Mouse (Mus musculus): Measurements from ENCODE around the gene Adgre4. TPM values are rescaled to one million over a fixed set of nuclear protein-coding genes. Genes with fewer than 3 reads are reported as not detected.
A peak's percentile ranks its signal among the peaks of the same experiment; 100 is the strongest.

Gene Adgre4
- polyA plus RNA-seq (2015; fragmentation: Nextera tagmentation; extraction: Ambion mirVana): 0.12 and 0.15 TPM in 2 replicates

- ATAC-seq (ENCODE audit: insufficient number of reproducible peaks, insufficient read depth, low FRiP score, low TSS enrichment, low read depth): no peak
- H3K4me2 ChIP-seq: no peak within 1 kb of the TSS
- H3K27ac ChIP-seq: no peak within 1 kb of the TSS
- H3K27me3 ChIP-seq: no peaks in the 10 kb centered on the region
- no peaks in the 10 kb centered on the region for H3K4me1 ChIP-seq
- no peak within 1 kb of the TSS for H3K4me3 ChIP-seq
- WGBS: 68% methylated on average over 2 of the region's 2 CpGs
- no peaks in the 10 kb centered on the region for H3K36me3 ChIP-seq
- H3K9ac ChIP-seq: no peak within 1 kb of the TSS
- no peaks in the 10 kb centered on the region for H3K9me3 ChIP-seq
Observed at GRCm38 (mm10) chr17:55749786-55750185, at the start of gene Adgre4. Gene Adgre4, plus strand, starts transcription at chr17:55749984.

GRCm38 (mm10) chr17:55702161-55702820, 47.5 kb upstream of the Adgre4 start:
- ATAC-seq (ENCODE audit: insufficient number of reproducible peaks, insufficient read depth, low FRiP score, low TSS enrichment, low read depth): no peak

GRCm38 (mm10) chr17:55702865-55703264, 46.9 kb upstream of the Adgre4 start:
- Histone ChIP-seq H3K9me3 (no peaks in the 10 kb centered on the region), H3K27me3 (no peaks in the 10 kb centered on the region), H3K4me1 (no peaks in the 10 kb centered on the region), H3K4me2 (no peak overlapping the region), H3K9ac (no peak overlapping the region), H3K36me3 (peaks cover 29% of the 10 kb centered on the region), H3K27ac (no peak overlapping the region), H3K4me3 (no peak overlapping the region)
- 78% methylated on average over 5 of the region's 5 CpGs for WGBS
- ATAC-seq (ENCODE audit: insufficient number of reproducible peaks, insufficient read depth, low FRiP score, low TSS enrichment, low read depth): no peak

More at GRCm38 (mm10) chr17:55702161-55702820, 47.5 kb upstream of the Adgre4 start:
- WGBS: 65% methylated on average over 3 of the region's 3 CpGs
- H3K4me3 ChIP-seq: no peak overlapping the region
- no peaks in the 10 kb centered on the region for H3K4me1 ChIP-seq
- no peak overlapping the region for H3K9ac ChIP-seq
- no peak overlapping the region for H3K4me2 ChIP-seq
- no peaks in the 10 kb centered on the region for H3K27me3 ChIP-seq
- H3K27ac ChIP-seq: no peak overlapping the region
- H3K36me3 ChIP-seq: peaks cover 34% of the 10 kb centered on the region
- no peaks in the 10 kb centered on the region for H3K9me3 ChIP-seq

GRCm38 (mm10) chr17:55711984-55712811, 37.6 kb upstream of the Adgre4 start, which contains the start of gene Pot1b:
Gene Pot1b, minus strand, starts transcription at chr17:55712628.
- under 1% methylated on average over 37 of the region's 37 CpGs for WGBS
- peak within 1 kb of the TSS; percentile 73 for H3K4me2 ChIP-seq
- H3K4me1 ChIP-seq: no peaks in the 10 kb centered on the region
- peak within 1 kb of the TSS; percentile 67 for H3K4me3 ChIP-seq
- peak within 1 kb of the TSS; percentile 76 for H3K9ac ChIP-seq
- H3K36me3 ChIP-seq: peaks cover 14% of the 10 kb centered on the region
- no peaks in the 10 kb centered on the region for H3K27me3 ChIP-seq
- H3K9me3 ChIP-seq: no peaks in the 10 kb centered on the region
- peak within 1 kb of the TSS; percentile 13; the same call in 1 of the 2 replicates for H3K27ac ChIP-seq
- ATAC-seq (ENCODE audit: insufficient number of reproducible peaks, insufficient read depth, low FRiP score, low TSS enrichment, low read depth): peak; percentile 94

- ATAC-seq (ENCODE audit: insufficient number of reproducible peaks, insufficient read depth, low FRiP score, low TSS enrichment, low read depth): no peak
- WGBS: 27% methylated on average over 1 of the region's 1 CpGs
- Histone ChIP-seq H3K27ac (no peak overlapping the region), H3K9me3 (no peaks in the 10 kb centered on the region), H3K27me3 (no peaks in the 10 kb centered on the region), H3K4me3 (no peak overlapping the region), H3K4me1 (no peaks in the 10 kb centered on the region), H3K9ac (no peak overlapping the region), H3K4me2 (no peak overlapping the region), H3K36me3 (no peaks in the 10 kb centered on the region)
Observed at GRCm38 (mm10) chr17:55721270-55721669, 28.5 kb upstream of the Adgre4 start.

GRCm38 (mm10) chr17:55722250-55722649, 27.5 kb upstream of the Adgre4 start:
- Histone ChIP-seq H3K27me3 (no peaks in the 10 kb centered on the region), H3K36me3 (no peaks in the 10 kb centered on the region), H3K4me2 (no peak overlapping the region), H3K9ac (no peak overlapping the region), H3K4me3 (no peak overlapping the region), H3K9me3 (no peaks in the 10 kb centered on the region), H3K4me1 (no peaks in the 10 kb centered on the region), H3K27ac (no peak overlapping the region)
- ATAC-seq (ENCODE audit: insufficient number of reproducible peaks, insufficient read depth, low FRiP score, low TSS enrichment, low read depth): no peak
- WGBS: 61% methylated on average over 2 of the region's 2 CpGs

GRCm38 (mm10) chr17:55726193-55726592, 23.6 kb upstream of the Adgre4 start:
- H3K4me1 ChIP-seq: no peaks in the 10 kb centered on the region
- ATAC-seq (ENCODE audit: insufficient number of reproducible peaks, insufficient read depth, low FRiP score, low TSS enrichment, low read depth): no peak
- WGBS: 56% methylated on average over 2 of the region's 2 CpGs

GRCm38 (mm10) chr17:55736675-55737074, 13.1 kb upstream of the Adgre4 start:
- Histone ChIP-seq H3K36me3 (no peaks in the 10 kb centered on the region), H3K4me2 (no peak overlapping the region), H3K9ac (no peak overlapping the region), H3K4me3 (no peak overlapping the region), H3K27ac (no peak overlapping the region), H3K9me3 (no peaks in the 10 kb centered on the region), H3K27me3 (no peaks in the 10 kb centered on the region), H3K4me1 (no peaks in the 10 kb centered on the region)
- no peak for ATAC-seq (ENCODE audit: insufficient number of reproducible peaks, insufficient read depth, low FRiP score, low TSS enrichment, low read depth)
- WGBS: 85% methylated on average over 1 of the region's 1 CpGs

More at GRCm38 (mm10) chr17:55726193-55726592, 23.6 kb upstream of the Adgre4 start:
- H3K9ac ChIP-seq: no peak overlapping the region
- H3K36me3 ChIP-seq: no peaks in the 10 kb centered on the region
- H3K27ac ChIP-seq: no peak overlapping the region
- H3K4me2 ChIP-seq: no peak overlapping the region
- H3K9me3 ChIP-seq: no peaks in the 10 kb centered on the region
- no peaks in the 10 kb centered on the region for H3K27me3 ChIP-seq
- H3K4me3 ChIP-seq: no peak overlapping the region

GRCm38 (mm10) chr17:55751170-55751569, 1.4 kb downstream of the Adgre4 start:
- no peak for ATAC-seq (ENCODE audit: insufficient number of reproducible peaks, insufficient read depth, low FRiP score, low TSS enrichment, low read depth)
- 75% methylated on average over 2 of the region's 2 CpGs for WGBS
- H3K4me2 ChIP-seq: no peak overlapping the region

GRCm38 (mm10) chr17:55813642-55814041, 63.9 kb downstream of the Adgre4 start:
- no peak for ATAC-seq (ENCODE audit: insufficient number of reproducible peaks, insufficient read depth, low FRiP score, low TSS enrichment, low read depth)
- H3K4me3 ChIP-seq: no peak overlapping the region
- no peaks in the 10 kb centered on the region for H3K9me3 ChIP-seq
- no peaks in the 10 kb centered on the region for H3K36me3 ChIP-seq
- no peaks in the 10 kb centered on the region for H3K4me1 ChIP-seq
- H3K4me2 ChIP-seq: no peak overlapping the region
- no peak overlapping the region for H3K27ac ChIP-seq
- H3K9ac ChIP-seq: no peak overlapping the region
- H3K27me3 ChIP-seq: no peaks in the 10 kb centered on the region

More at GRCm38 (mm10) chr17:55751170-55751569, 1.4 kb downstream of the Adgre4 start:
- Histone ChIP-seq H3K4me3 (no peak overlapping the region), H3K27me3 (no peaks in the 10 kb centered on the region), H3K36me3 (no peaks in the 10 kb centered on the region), H3K9me3 (no peaks in the 10 kb centered on the region), H3K4me1 (no peaks in the 10 kb centered on the region), H3K9ac (no peak overlapping the region), H3K27ac (no peak overlapping the region)

GRCm38 (mm10) chr17:55816853-55817252, 67.1 kb downstream of the Adgre4 start:
- 93% methylated on average over 4 of the region's 4 CpGs for WGBS
- no peaks in the 10 kb centered on the region for H3K36me3 ChIP-seq
- H3K9me3 ChIP-seq: no peaks in the 10 kb centered on the region
- no peaks in the 10 kb centered on the region for H3K27me3 ChIP-seq
- H3K4me3 ChIP-seq: no peak overlapping the region
- H3K4me2 ChIP-seq: no peak overlapping the region
- H3K4me1 ChIP-seq: no peaks in the 10 kb centered on the region
- H3K27ac ChIP-seq: no peak overlapping the region
- ATAC-seq (ENCODE audit: insufficient number of reproducible peaks, insufficient read depth, low FRiP score, low TSS enrichment, low read depth): no peak
- H3K9ac ChIP-seq: no peak overlapping the region

- H3K4me2 ChIP-seq: no peak overlapping the region
- no peak overlapping the region for H3K9ac ChIP-seq
- H3K4me1 ChIP-seq: no peaks in the 10 kb centered on the region
- H3K27me3 ChIP-seq: no peaks in the 10 kb centered on the region
- H3K9me3 ChIP-seq: no peaks in the 10 kb centered on the region
- no peak overlapping the region for H3K27ac ChIP-seq
- H3K4me3 ChIP-seq: no peak overlapping the region
- ATAC-seq (ENCODE audit: insufficient number of reproducible peaks, insufficient read depth, low FRiP score, low TSS enrichment, low read depth): no peak
- H3K36me3 ChIP-seq: no peaks in the 10 kb centered on the region
- WGBS: 65% methylated on average over 1 of the region's 1 CpGs
Observed at GRCm38 (mm10) chr17:55821566-55821965, 71.8 kb downstream of the Adgre4 start.

All from embryonic facial prominence, embryonic 13.5 days (tissue).